Mouse (Mus musculus): Measurements from ENCODE around the gene Skp2. TPM values are rescaled to one million over a fixed set of nuclear protein-coding genes. Genes with fewer than 3 reads are reported as not detected.

Skp2 gene
- polyA plus RNA-seq, 1 experiment = 1.0 TPM

DNA sequence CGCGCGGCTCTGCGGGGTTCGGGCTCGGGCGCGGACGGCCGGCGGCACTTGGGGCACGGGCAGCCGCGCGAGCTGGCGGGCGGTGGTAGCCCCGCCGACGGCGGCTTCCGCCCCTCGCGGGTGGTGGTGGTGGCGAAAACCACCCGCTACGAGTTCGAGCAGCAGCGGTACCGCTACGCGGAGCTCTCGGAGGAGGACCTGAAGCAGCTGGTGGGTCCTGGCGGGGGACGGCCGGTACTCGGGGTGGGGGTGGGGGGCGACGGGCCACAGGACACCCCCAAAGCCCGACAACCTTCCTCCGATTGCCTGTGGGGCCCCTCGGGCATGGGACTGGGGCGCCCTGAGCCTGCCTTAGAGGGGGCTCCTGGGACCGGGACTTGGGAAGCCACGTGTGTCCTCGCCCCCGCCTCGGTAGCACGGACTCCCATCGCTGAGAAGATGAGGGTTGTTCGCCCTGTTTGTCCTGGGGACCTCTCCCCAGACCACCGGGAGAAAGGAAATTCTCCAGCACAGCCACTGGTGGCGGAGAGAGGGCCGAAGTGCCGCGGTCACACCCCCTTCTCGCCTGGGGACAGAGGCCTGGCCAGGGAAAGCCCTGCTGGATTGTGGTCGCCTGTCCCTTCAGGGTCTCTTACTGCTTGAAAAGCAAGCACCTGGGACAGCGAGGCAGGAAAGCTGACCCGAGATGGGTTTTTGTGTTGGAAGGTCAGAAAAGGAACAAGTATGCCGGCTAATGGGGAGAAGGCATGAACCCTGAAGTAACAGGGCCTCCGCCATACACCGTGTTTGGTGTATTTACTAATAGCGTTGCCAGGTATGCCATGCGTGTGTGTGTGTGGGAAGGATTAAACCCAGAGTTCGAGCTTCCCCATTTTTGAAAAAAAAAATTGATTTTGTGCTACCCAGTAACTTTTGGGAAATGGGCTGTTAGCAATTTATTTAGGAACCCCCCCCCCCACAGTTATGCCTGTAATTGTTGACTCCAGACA lies 83.4 kb downstream of the Skp2 start:
- H3K27me3 ChIP-seq (replicated peaks; ENCODE audit: control insufficient read depth, insufficient read depth, low read length) = no peaks in the 10 kb centered on the region
- H3K4me3 ChIP-seq (ENCODE audit: insufficient read depth, low read depth, low read length) = peak overlapping the region; percentile 93
- H3K36me3 ChIP-seq (ENCODE audit: control insufficient read depth, insufficient read depth, low read length) = no peaks in the 10 kb centered on the region; the same call in 1 of the 2 replicates
- peak overlapping the region; percentile 74 for H3K27ac ChIP-seq (ENCODE audit: insufficient read depth, low read depth, low read length)
- DNase-seq = peak; percentile 58
- WGBS = under 1% methylated on average over 66 of the region's 66 CpGs
- H3K4me1 ChIP-seq (ENCODE audit: control insufficient read depth, insufficient read depth, low read length) = peaks cover 22% of the 10 kb centered on the region
- TF ChIP-seq CTCF (conservative IDR thresholded peaks at IDR 0.05; ENCODE audit: insufficient read depth, insufficient read length, low read depth, low read length) = no peak
- TF ChIP-seq POLR2A (IDR thresholded peaks at IDR 0.05; ENCODE audit: low read depth, low read length) = no peak

DNA sequence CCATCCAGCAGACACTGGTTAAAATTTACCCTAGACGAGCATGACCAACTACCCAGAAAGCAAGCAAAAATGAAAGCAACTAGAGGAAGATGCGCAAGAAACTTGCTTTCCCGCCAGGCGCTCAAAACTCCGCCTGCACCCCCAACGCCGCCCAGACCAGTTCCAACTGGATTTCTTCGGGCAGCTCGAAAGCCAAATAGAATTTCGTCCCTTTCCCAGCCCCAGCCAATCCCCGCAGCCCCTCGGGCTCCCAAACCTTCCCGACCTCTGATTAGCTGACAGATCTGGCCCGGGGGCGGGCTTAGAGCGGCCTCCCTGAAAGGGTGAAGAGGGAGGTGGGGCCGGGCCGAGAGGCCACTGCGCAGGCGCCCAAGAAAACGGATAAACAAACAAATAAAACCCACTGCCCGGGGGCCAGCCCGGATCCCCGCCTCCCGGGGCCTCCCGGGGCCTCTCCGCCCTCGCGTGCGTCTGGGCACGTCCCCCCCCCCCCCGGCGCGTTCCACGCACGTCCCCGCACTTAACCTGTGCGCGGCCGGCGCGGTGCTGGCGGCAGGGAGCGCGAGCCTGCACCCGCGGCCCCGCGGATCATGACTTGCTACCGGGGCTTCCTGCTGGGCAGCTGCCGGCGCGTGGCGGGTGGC lies 84.2 kb downstream of the Skp2 start, which contains the start of gene Nadk2:
Gene Nadk2, plus strand, starts transcription at position 349 of the 644 bp plus-strand sequence.
- H3K27ac ChIP-seq (ENCODE audit: insufficient read depth, low read depth, low read length) = peak within 1 kb of the TSS; percentile 74
- TF ChIP-seq CTCF (conservative IDR thresholded peaks at IDR 0.05; ENCODE audit: insufficient read depth, insufficient read length, low read depth, low read length) (no peak), POLR2A (IDR thresholded peaks at IDR 0.05; ENCODE audit: low read depth, low read length) (no peak)
- peak within 1 kb of the TSS; percentile 93 for H3K4me3 ChIP-seq (ENCODE audit: insufficient read depth, low read depth, low read length)
- no peaks in the 10 kb centered on the region; the same call in 1 of the 2 replicates for H3K36me3 ChIP-seq (ENCODE audit: control insufficient read depth, insufficient read depth, low read length)
- H3K27me3 ChIP-seq (replicated peaks; ENCODE audit: control insufficient read depth, insufficient read depth, low read length) = no peaks in the 10 kb centered on the region
- H3K4me1 ChIP-seq (ENCODE audit: control insufficient read depth, insufficient read depth, low read length) = peaks cover 22% of the 10 kb centered on the region
- DNase-seq = peak; percentile 100
- WGBS = under 1% methylated on average over 54 of the region's 54 CpGs

DNA sequence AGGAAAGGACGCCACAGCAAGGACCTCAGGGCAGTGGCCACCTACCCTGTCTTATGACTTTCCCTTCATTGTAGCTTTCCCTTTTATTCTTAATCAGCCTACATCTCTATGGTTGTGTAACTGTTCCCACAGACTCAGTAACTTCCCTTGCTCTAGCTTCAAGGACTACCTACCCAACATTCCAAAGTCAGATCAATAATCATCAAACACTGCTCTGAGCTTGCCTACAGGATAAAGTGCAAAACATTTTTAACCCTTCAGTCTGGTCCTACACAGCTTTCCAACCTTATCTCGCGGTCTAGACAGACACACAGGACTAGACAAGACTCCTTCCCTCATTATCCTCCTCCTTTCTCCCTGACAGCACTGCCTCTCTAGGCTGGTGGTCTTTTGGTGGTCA lies 84.9 kb downstream of the Skp2 start:
- Histone ChIP-seq H3K36me3 (ENCODE audit: control insufficient read depth, insufficient read depth, low read length) (no peaks in the 10 kb centered on the region; the same call in 1 of the 2 replicates), H3K4me1 (ENCODE audit: control insufficient read depth, insufficient read depth, low read length) (peaks cover 18% of the 10 kb centered on the region), H3K4me3 (ENCODE audit: insufficient read depth, low read depth, low read length) (peak overlapping the region; percentile 54), H3K27me3 (replicated peaks; ENCODE audit: control insufficient read depth, insufficient read depth, low read length) (no peaks in the 10 kb centered on the region), H3K27ac (ENCODE audit: insufficient read depth, low read depth, low read length) (peak overlapping the region; percentile 34)
- TF ChIP-seq CTCF (conservative IDR thresholded peaks at IDR 0.05; ENCODE audit: insufficient read depth, insufficient read length, low read depth, low read length) (no peak), POLR2A (IDR thresholded peaks at IDR 0.05; ENCODE audit: low read depth, low read length) (no peak)
- DNase-seq = peak; percentile 21
- WGBS = 5% methylated on average over 3 of the region's 3 CpGs

DNA sequence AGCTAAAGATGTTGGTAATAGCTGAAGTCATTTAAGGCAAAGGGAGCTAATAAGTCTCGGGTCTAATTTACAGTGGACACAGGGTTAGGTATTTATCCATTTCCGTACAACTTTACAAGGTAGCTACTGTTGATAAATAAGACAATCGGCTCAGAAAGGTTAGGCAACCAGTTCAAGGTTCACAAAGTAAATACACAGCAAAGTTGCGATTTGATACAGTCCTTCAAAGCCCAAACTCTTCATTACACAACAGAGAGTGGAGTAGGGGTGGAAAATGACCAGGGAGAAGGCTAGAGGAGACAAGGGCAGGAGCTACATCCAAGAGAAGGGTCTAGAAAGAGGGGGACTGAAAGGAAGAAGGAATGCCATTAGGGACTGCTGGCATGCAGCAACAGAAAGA lies 86.3 kb downstream of the Skp2 start:
- no peak for DNase-seq
- peaks cover 10% of the 10 kb centered on the region; the same call in 1 of the 2 replicates for H3K4me1 ChIP-seq (ENCODE audit: control insufficient read depth, insufficient read depth, low read length)
- WGBS = 76% methylated on average over 4 of the region's 4 CpGs
- TF ChIP-seq CTCF (conservative IDR thresholded peaks at IDR 0.05; ENCODE audit: insufficient read depth, insufficient read length, low read depth, low read length) = no peak
- TF ChIP-seq POLR2A (IDR thresholded peaks at IDR 0.05; ENCODE audit: low read depth, low read length) = no peak
- H3K27ac ChIP-seq (ENCODE audit: insufficient read depth, low read depth, low read length) = no peak overlapping the region
- no peaks in the 10 kb centered on the region; the same call in 1 of the 2 replicates for H3K36me3 ChIP-seq (ENCODE audit: control insufficient read depth, insufficient read depth, low read length)
- no peaks in the 10 kb centered on the region for H3K27me3 ChIP-seq (replicated peaks; ENCODE audit: control insufficient read depth, insufficient read depth, low read length)
- H3K4me3 ChIP-seq (ENCODE audit: insufficient read depth, low read depth, low read length) = no peak overlapping the region

Other genes starting within 250 kb of the Skp2 start
- 17.8 and 26.1 TPM in 2 replicates for gene Ranbp3l, start 187.5 kb downstream of the Skp2 start, polyA plus RNA-seq (2012; rRNA removed)
- 46.6 and 52.9 TPM in 2 replicates for gene Nadk2, start 84.2 kb downstream of the Skp2 start, polyA plus RNA-seq (2012; rRNA removed)
- 21.2 and 32.4 TPM in 2 replicates for gene Lmbrd2, start 14.9 kb downstream of the Skp2 start, polyA plus RNA-seq (2012; rRNA removed)
- 193 and 203 TPM in 2 replicates for gene Ugt3a1, start 121.5 kb upstream of the Skp2 start, polyA plus RNA-seq (2012; rRNA removed)
- gene Ugt3a2, start 180.1 kb upstream of the Skp2 start, polyA plus RNA-seq (2012; rRNA removed) = 486 and 522 TPM in 2 replicates

Measured in kidney, adult 2 months (tissue).